Mouse (Mus musculus): ENCODE results near the gene Spic.

GRCm38 (mm10) chr10:88700938-88701337 lies 16.1 kb upstream of the Spic start:
- TF ChIP-seq CTCF (IDR thresholded peaks at IDR 0.05; ENCODE audit: low read depth), result no peak
- no peak for TF ChIP-seq EP300 (IDR thresholded peaks at IDR 0.05; ENCODE audit: low read depth)

All from heart, postnatal 0 days (tissue).